Comparison of ENCODE assay signal across 17 mouse cellular contexts in genomic region chr16:44722666-44723065, GRCm38 (mm10). TPM values are rescaled to one million over a fixed set of nuclear protein-coding genes. Genes with fewer than 3 reads are reported as not detected.
DNase-seq lines count a peak whose midpoint lies in the region; ATAC-seq lines count a peak whose summit lies in the region.
"Had no signal": no experiment of that assay in that cellular context is flagged by ENCODE, and none has a peak within 500 bp of the region (broad histone marks: within the 10 kb centered on the region; RNA-seq: fewer than 3 reads in every experiment).

No protein-coding gene starts in this region.

- peak overlapping the region; percentile 12 for H3K27ac ChIP-seq in heart, embryonic 15.5 days
- H3K27ac ChIP-seq in heart, embryonic 10.5 days, result no peak overlapping the region
- peak overlapping the region; percentile 76 for H3K27ac ChIP-seq in kidney, embryonic 16.5 days (ENCODE audit: low read length)
- H3K27ac ChIP-seq in neural tube, embryonic 12.5 days, result no peak overlapping the region
- no peak overlapping the region for H3K27ac ChIP-seq in neural tube, embryonic 15.5 days (replicated peaks)
- no peak overlapping the region for H3K27ac ChIP-seq in hindbrain, embryonic 10.5 days
- H3K27ac ChIP-seq: embryonic facial prominence, embryonic 15.5 days; forebrain, embryonic 12.5 days; hindbrain, embryonic 12.5 days; liver, embryonic 14.5 days had no signal

- no peak overlapping the region for H3K4me3 ChIP-seq in heart, embryonic 15.5 days
- H3K4me3 ChIP-seq in heart, embryonic 10.5 days, result no peak overlapping the region
- no peak overlapping the region for H3K4me3 ChIP-seq in kidney, embryonic 16.5 days (ENCODE audit: low read length)
- no peak overlapping the region for H3K4me3 ChIP-seq in neural tube, embryonic 12.5 days
- H3K4me3 ChIP-seq in neural tube, embryonic 15.5 days (replicated peaks), result no peak overlapping the region
- no peak overlapping the region for H3K4me3 ChIP-seq in hindbrain, embryonic 10.5 days
- H3K4me3 ChIP-seq: embryonic facial prominence, embryonic 15.5 days; forebrain, embryonic 12.5 days; hindbrain, embryonic 12.5 days had no signal

- ATAC-seq in heart, embryonic 15.5 days (replicated peaks; ENCODE audit: insufficient number of reproducible peaks, insufficient read depth, low FRiP score, low read depth), result no peak
- no peak for ATAC-seq in kidney, embryonic 16.5 days (ENCODE audit: low FRiP score, low TSS enrichment)
- ATAC-seq in neural tube, embryonic 12.5 days (ENCODE audit: low FRiP score, low read depth), result no peak
- ATAC-seq in neural tube, embryonic 15.5 days (ENCODE audit: low FRiP score), result no peak
- ATAC-seq: midbrain, embryonic 16.5 days had no signal

- H3K27me3 ChIP-seq in heart, embryonic 15.5 days, result no peaks in the 10 kb centered on the region
- H3K27me3 ChIP-seq in heart, embryonic 10.5 days (ENCODE audit: insufficient read depth, poor library complexity, severe bottlenecking), result no peaks in the 10 kb centered on the region
- no peaks in the 10 kb centered on the region for H3K27me3 ChIP-seq in kidney, embryonic 16.5 days (ENCODE audit: insufficient read depth, low read length)
- H3K27me3 ChIP-seq in neural tube, embryonic 12.5 days (replicated peaks), result no peaks in the 10 kb centered on the region
- H3K27me3 ChIP-seq in neural tube, embryonic 15.5 days (replicated peaks), result no peaks in the 10 kb centered on the region
- H3K27me3 ChIP-seq in hindbrain, embryonic 10.5 days (ENCODE audit: insufficient read depth, poor library complexity, severe bottlenecking), result no peaks in the 10 kb centered on the region
- H3K27me3 ChIP-seq: embryonic facial prominence, embryonic 15.5 days; forebrain, embryonic 12.5 days; hindbrain, embryonic 12.5 days had no signal

- no peaks in the 10 kb centered on the region for H3K36me3 ChIP-seq in heart, embryonic 15.5 days
- H3K36me3 ChIP-seq in heart, embryonic 10.5 days, result peaks cover 21% of the 10 kb centered on the region
- peaks cover 7% of the 10 kb centered on the region; the same call in 1 of the 2 replicates for H3K36me3 ChIP-seq in kidney, embryonic 16.5 days (ENCODE audit: insufficient read depth, low read length)
- H3K36me3 ChIP-seq in neural tube, embryonic 12.5 days, result peaks cover 9% of the 10 kb centered on the region
- H3K36me3 ChIP-seq in neural tube, embryonic 15.5 days, result peaks cover 11% of the 10 kb centered on the region; the same call in 1 of the 2 replicates
- H3K36me3 ChIP-seq in hindbrain, embryonic 10.5 days, result peaks cover 27% of the 10 kb centered on the region

- peaks cover 21% of the 10 kb centered on the region for H3K4me1 ChIP-seq in heart, embryonic 15.5 days (replicated peaks)
- peaks cover 12% of the 10 kb centered on the region; the same call in 1 of the 2 replicates for H3K4me1 ChIP-seq in heart, embryonic 10.5 days
- peaks cover 27% of the 10 kb centered on the region for H3K4me1 ChIP-seq in kidney, embryonic 16.5 days (ENCODE audit: insufficient read depth, low read length)
- peaks cover 15% of the 10 kb centered on the region; the same call in 1 of the 2 replicates for H3K4me1 ChIP-seq in neural tube, embryonic 12.5 days
- H3K4me1 ChIP-seq in neural tube, embryonic 15.5 days, result peaks cover 27% of the 10 kb centered on the region
- H3K4me1 ChIP-seq in hindbrain, embryonic 10.5 days (replicated peaks), result peaks cover 25% of the 10 kb centered on the region

- H3K4me2 ChIP-seq in heart, embryonic 15.5 days, result no peak overlapping the region
- H3K4me2 ChIP-seq in kidney, embryonic 16.5 days (replicated peaks; ENCODE audit: low read depth, low read length), result peak overlapping the region; percentile 32; the same call in 1 of the 2 replicates
- H3K4me2 ChIP-seq in neural tube, embryonic 12.5 days (replicated peaks), result peak overlapping the region; percentile 14; the same call in 1 of the 2 replicates
- H3K4me2 ChIP-seq in neural tube, embryonic 15.5 days, result 0 out of 2 replicates have a peak overlapping the region, but pooled peaks have one; percentile 80

- H3K9me3 ChIP-seq in heart, embryonic 15.5 days (replicated peaks), result no peaks in the 10 kb centered on the region
- H3K9me3 ChIP-seq in heart, embryonic 10.5 days, result no peaks in the 10 kb centered on the region
- H3K9me3 ChIP-seq in kidney, embryonic 16.5 days (ENCODE audit: low read length), result no peaks in the 10 kb centered on the region
- H3K9me3 ChIP-seq in neural tube, embryonic 12.5 days, result no peaks in the 10 kb centered on the region
- H3K9me3 ChIP-seq in neural tube, embryonic 15.5 days (replicated peaks), result no peaks in the 10 kb centered on the region
- no peaks in the 10 kb centered on the region for H3K9me3 ChIP-seq in hindbrain, embryonic 10.5 days
- H3K9me3 ChIP-seq: embryonic facial prominence, embryonic 15.5 days; forebrain, embryonic 12.5 days; G1E; hindbrain, embryonic 12.5 days had no signal

- DNase-seq in heart, embryonic 10.5 days (ENCODE audit: low spot score), result no peak
- no peak for DNase-seq in kidney, adult 9 months
- DNase-seq in neural tube, embryonic 10.5 days (ENCODE audit: extremely low spot score, low spot score), result no peak
- no peak for DNase-seq in hindbrain, embryonic 10.5 days (ENCODE audit: low spot score)
- DNase-seq: adrenal gland, postnatal 14 days; cerebellum, adult 2 months; gastrocnemius, postnatal 25 days had no signal

- WGBS in heart, embryonic 15.5 days, result 47% methylated on average over 2 of the region's 2 CpGs
- 57% methylated on average over 2 of the region's 2 CpGs for WGBS in heart, embryonic 10.5 days
- 32% methylated on average over 2 of the region's 2 CpGs for WGBS in kidney, embryonic 16.5 days
- 76% methylated on average over 2 of the region's 2 CpGs for WGBS in neural tube, embryonic 12.5 days
- WGBS in neural tube, embryonic 15.5 days, result 71% methylated on average over 2 of the region's 2 CpGs
- WGBS in hindbrain, embryonic 10.5 days, result 88% methylated on average over 2 of the region's 2 CpGs

- no peak overlapping the region for H3K9ac ChIP-seq in heart, embryonic 15.5 days
- H3K9ac ChIP-seq in kidney, embryonic 16.5 days (replicated peaks; ENCODE audit: low read length), result no peak overlapping the region
- H3K9ac ChIP-seq in neural tube, embryonic 12.5 days, result no peak overlapping the region
- no peak overlapping the region for H3K9ac ChIP-seq in neural tube, embryonic 15.5 days (replicated peaks)
- H3K9ac ChIP-seq: embryonic facial prominence, embryonic 15.5 days; hindbrain, embryonic 12.5 days; liver, embryonic 14.5 days had no signal

RNA-seq across cellular contexts. Expression of gene Nepro, which starts 1.4 kb away (rescaled TPM):
- polyA plus RNA-seq in heart, embryonic 15.5 days (2015; fragmentation: Nextera tagmentation; extraction: Ambion mirVana), result 3.7 and 4.5 TPM in 2 replicates
- polyA plus RNA-seq in heart, embryonic 10.5 days (2016; fragmentation: Nextera tagmentation; extraction: Ambion mirVana), result 8.7 and 9.3 TPM in 2 replicates
- polyA plus RNA-seq in kidney, embryonic 16.5 days (2015; fragmentation: Nextera tagmentation; extraction: Ambion mirVana), result 8.6 and 9.5 TPM in 2 replicates
- polyA plus RNA-seq in neural tube, embryonic 12.5 days (2016; fragmentation: Nextera tagmentation; extraction: Ambion mirVana), result 8.9 and 9.3 TPM in 2 replicates
- polyA plus RNA-seq in neural tube, embryonic 15.5 days (2015; fragmentation: Nextera tagmentation; extraction: Ambion mirVana), result 3.4 and 4.5 TPM in 2 replicates
- 8.8 and 14.9 TPM in 2 replicates for polyA plus RNA-seq in hindbrain, embryonic 10.5 days (2016; fragmentation: Nextera tagmentation; extraction: Ambion mirVana)

RNA-seq across cellular contexts. Expression of gene Gtpbp8, which starts 23.5 kb away (rescaled TPM):
- polyA plus RNA-seq in heart, embryonic 15.5 days (2015; fragmentation: Nextera tagmentation; extraction: Ambion mirVana), result 19.1 and 21.3 TPM in 2 replicates
- polyA plus RNA-seq in heart, embryonic 10.5 days (2016; fragmentation: Nextera tagmentation; extraction: Ambion mirVana), result 26.3 and 26.5 TPM in 2 replicates
- polyA plus RNA-seq in kidney, embryonic 16.5 days (2015; fragmentation: Nextera tagmentation; extraction: Ambion mirVana), result 28.9 and 29.1 TPM in 2 replicates
- polyA plus RNA-seq in neural tube, embryonic 12.5 days (2016; fragmentation: Nextera tagmentation; extraction: Ambion mirVana), result 31.8 and 36.9 TPM in 2 replicates
- polyA plus RNA-seq in neural tube, embryonic 15.5 days (2015; fragmentation: Nextera tagmentation; extraction: Ambion mirVana), result 35.3 and 36.1 TPM in 2 replicates
- polyA plus RNA-seq in hindbrain, embryonic 10.5 days (2016; fragmentation: Nextera tagmentation; extraction: Ambion mirVana), result 27.7 and 30.5 TPM in 2 replicates

RNA-seq across cellular contexts. Expression of gene Cd200r1, which starts 42.9 kb away (rescaled TPM):
- 1.2 TPM in 2 replicates for polyA plus RNA-seq in heart, embryonic 15.5 days (2015; fragmentation: Nextera tagmentation; extraction: Ambion mirVana)
- polyA plus RNA-seq in heart, embryonic 10.5 days (2016; fragmentation: Nextera tagmentation; extraction: Ambion mirVana), result 1.8 and 2.6 TPM in 2 replicates
- 0.66 and 0.68 TPM in 2 replicates for polyA plus RNA-seq in kidney, embryonic 16.5 days (2015; fragmentation: Nextera tagmentation; extraction: Ambion mirVana)
- 0.51 and 0.55 TPM in 2 replicates for polyA plus RNA-seq in neural tube, embryonic 12.5 days (2016; fragmentation: Nextera tagmentation; extraction: Ambion mirVana)
- polyA plus RNA-seq in neural tube, embryonic 15.5 days (2015; fragmentation: Nextera tagmentation; extraction: Ambion mirVana), result 0.59 and 0.66 TPM in 2 replicates
- polyA plus RNA-seq in hindbrain, embryonic 10.5 days (2016; fragmentation: Nextera tagmentation; extraction: Ambion mirVana), result 0.50 and 0.78 TPM in 2 replicates

Comparison
In these comparisons a context has a peak if more than half of its experiments do, and no peak if none do; other contexts are left out.
1. H3K27ac ChIP-seq: peak in heart, embryonic 15.5 days (single experiment) and kidney, embryonic 16.5 days (single experiment); none in heart, embryonic 10.5 days (single experiment), neural tube, embryonic 12.5 days (single experiment), neural tube, embryonic 15.5 days (single experiment) and hindbrain, embryonic 10.5 days (single experiment).